Mouse (Mus musculus) Patski (cell line): Measurements from ENCODE around the gene Mip. TPM values are rescaled to one million over a fixed set of nuclear protein-coding genes. Genes with fewer than 3 reads are reported as not detected.
"Not testable (repeated sequence)": the region's sequence is repeated elsewhere in the genome, so short reads cannot be mapped to it uniquely, and the experiment has no call there.

ENCODE experiments used
- ATAC-seq: fragments of 100-300 bp; one replicate; pipeline ENCODE4 v1.8.0; 2021
- CTCF ChIA-PET: fragments of 350-600 bp; sonication (Branson Sonifier 250); formaldehyde crosslinking; loops from one replicate; lab custom pipeline; 2022; ENCODE audit warnings: inconsistent platforms; lab: Charles Lee
- POLR2A ChIA-PET: fragments of 350-600 bp; sonication (Branson Sonifier 250); formaldehyde crosslinking; loops from one replicate; lab custom pipeline; 2022; ENCODE audit warnings: antibody characterized with exemption, inconsistent platforms; lab: Charles Lee
- DNase-seq: peaks from one replicate; pipeline ENCODE4 v3.0.0-alpha.2; 2011; ENCODE audit warnings: low read depth, low spot score
- H3K27me3 ChIP-seq: fragments of 371-371 bp; one replicate; pipeline ENCODE4 v1.5.1; 2021
- CTCF ChIP-seq: fragments of 100-300 bp; IDR thresholded peaks from one replicate; pipeline ENCODE4 v1.5.1; 2021
- in situ Hi-C: fragments of 300-500 bp; cut with MboI; formaldehyde crosslinking; loops from 3 replicates; pipeline ENCODE4 v1.11.1; 2018; ENCODE audit warnings: low pct_unique_long_range_greater_than_20kb, mixed read lengths
- polyA plus RNA-seq: library from polyadenylated mRNA; unstranded; gene quantifications from one replicate; pipeline ENCODE4 v1.2.3, GENCODE M21; 2021

Mip gene
- polyA plus RNA-seq, 1 experiment from 2014 or later, result 0.04 TPM

- ChIA-PET POLR2A (interaction anchor here (0.6 kb wide), 1 partner anchor 36 kb away, joined by 7 read pairs; no protein-coding TSS in a partner anchor), CTCF (interaction anchor here (1.3 kb wide), 1 partner anchor 24 kb away, joined by 3 read pairs; no protein-coding TSS in a partner anchor)
- ATAC-seq (no peak), DNase-seq (no peak)
- TF ChIP-seq CTCF, result no peak
- H3K27me3 ChIP-seq, result no peaks in the 10 kb centered on the region
- in situ Hi-C loops, result no loop called here
These were observed 33.3 kb downstream of the Mip start for GRCm38 (mm10) chr10:128258953-128259352.

GRCm38 (mm10) chr10:128259946-128260345, 34.3 kb downstream of the Mip start:
- in situ Hi-C loops, result no loop called here
- POLR2A ChIA-PET, result no interaction called here
- CTCF ChIA-PET, result interaction anchor here (1.2 to 1.3 kb wide), 2 partner anchors 10 to 23 kb away, joined by 3 read pairs; partner anchors contain the start of gene Stat2
- no peaks in the 10 kb centered on the region for H3K27me3 ChIP-seq
- DNase-seq (no peak), ATAC-seq (no peak)
- TF ChIP-seq CTCF, result no peak

- ATAC-seq, POLR2A ChIA-PET, in situ Hi-C loops, H3K27me3 ChIP-seq, DNase-seq: not testable (repeated sequence)
- CTCF ChIA-PET, result interaction anchor here (1.2 kb wide), 1 partner anchor 10 kb away, joined by 3 read pairs; the partner anchor contains the start of gene Stat2
These were observed 34.7 kb downstream of the Mip start for GRCm38 (mm10) chr10:128260376-128260775.

GRCm38 (mm10) chr10:128262300-128262699, 36.7 kb downstream of the Mip start:
- ChIA-PET POLR2A (no interaction called here), CTCF (no interaction called here)
- H3K27me3 ChIP-seq, result no peaks in the 10 kb centered on the region
- ATAC-seq (no peak), DNase-seq (no peak)
- in situ Hi-C loops, result no loop called here
- no peak for TF ChIP-seq CTCF

GRCm38 (mm10) chr10:128263393-128264310, 38.0 kb downstream of the Mip start:
- H3K27me3 ChIP-seq, result no peaks in the 10 kb centered on the region
- DNase-seq (no peak), ATAC-seq (no peak)
- ChIA-PET POLR2A (no interaction called here), CTCF (no interaction called here)
- no peak for TF ChIP-seq CTCF
- in situ Hi-C loops, result no loop called here

- in situ Hi-C loops, result no loop called here
- ChIA-PET CTCF (interaction anchor here (1.2 to 1.6 kb wide), 2 partner anchors 35 to 77 kb away, joined by 3 to 4 read pairs; no protein-coding TSS in a partner anchor), POLR2A (interaction anchor here (2.3 kb wide), 1 partner anchor 12 kb away, joined by 8 read pairs; no protein-coding TSS in a partner anchor)
- TF ChIP-seq CTCF, result no peak
- ATAC-seq, result no peak
- no peaks in the 10 kb centered on the region for H3K27me3 ChIP-seq
- DNase-seq, result no peak
These were observed 42.7 kb downstream of the Mip start, which contains the start of gene Apof for GRCm38 (mm10) chr10:128268371-128268770. Apof (plus strand) TSS chr10:128268671.

GRCm38 (mm10) chr10:128269206-128269910, 43.7 kb downstream of the Mip start:
- ChIA-PET CTCF (interaction anchor here (1.0 to 2.1 kb wide), 7 partner anchors 9 to 76 kb away, joined by 3 to 8 read pairs (median 6); no protein-coding TSS in a partner anchor), POLR2A (interaction anchor here (2.3 kb wide), 1 partner anchor 13 kb away, joined by 8 read pairs; no protein-coding TSS in a partner anchor)
- H3K27me3 ChIP-seq, result no peaks in the 10 kb centered on the region
- in situ Hi-C loops, result no loop called here
- no peak for TF ChIP-seq CTCF
- no peak for DNase-seq
- ATAC-seq, result no peak

GRCm38 (mm10) chr10:128270287-128270841, 44.7 kb downstream of the Mip start, which contains the start of gene Stat2:
Stat2 (plus strand) TSS chr10:128270559.
- DNase-seq (peak; percentile 79), ATAC-seq (peak; percentile 97)
- H3K27me3 ChIP-seq, result no peaks in the 10 kb centered on the region
- in situ Hi-C loops, result no loop called here
- POLR2A ChIA-PET, result interaction anchor here (0.7 to 2.3 kb wide), 3 partner anchors 13 to 42 kb away, joined by 3 to 10 read pairs (median 8); no protein-coding TSS in a partner anchor
- CTCF ChIA-PET, result interaction anchor here (1.0 to 2.1 kb wide), 6 partner anchors 10 to 36 kb away, joined by 3 to 8 read pairs (median 6); no protein-coding TSS in a partner anchor
- no peak for TF ChIP-seq CTCF

GRCm38 (mm10) chr10:128270866-128271265, 45.2 kb downstream of the Mip start:
- CTCF ChIA-PET, result interaction anchor here (1.0 to 2.1 kb wide), 7 partner anchors 10 to 41 kb away, joined by 3 to 8 read pairs (median 6); no protein-coding TSS in a partner anchor
- POLR2A ChIA-PET, result interaction anchor here (2.3 kb wide), 2 partner anchors 13 to 15 kb away, joined by 8 to 10 read pairs; no protein-coding TSS in a partner anchor
- in situ Hi-C loops, result no loop called here
- no peaks in the 10 kb centered on the region for H3K27me3 ChIP-seq
- DNase-seq, result no peak
- no peak for ATAC-seq
- no peak for TF ChIP-seq CTCF
